Mouse (Mus musculus) A20 (cell line): ENCODE data around the gene Stk19.
"Not testable (repeated sequence)": the region's sequence is repeated elsewhere in the genome, so short reads cannot be mapped to it uniquely, and the experiment has no call there.

Experiments
- DNase-seq: peaks from one replicate; pipeline ENCODE4 v3.0.0-alpha.2; 2011; ENCODE audit warnings: low read depth, low spot score

Gene Stk19

DNA sequence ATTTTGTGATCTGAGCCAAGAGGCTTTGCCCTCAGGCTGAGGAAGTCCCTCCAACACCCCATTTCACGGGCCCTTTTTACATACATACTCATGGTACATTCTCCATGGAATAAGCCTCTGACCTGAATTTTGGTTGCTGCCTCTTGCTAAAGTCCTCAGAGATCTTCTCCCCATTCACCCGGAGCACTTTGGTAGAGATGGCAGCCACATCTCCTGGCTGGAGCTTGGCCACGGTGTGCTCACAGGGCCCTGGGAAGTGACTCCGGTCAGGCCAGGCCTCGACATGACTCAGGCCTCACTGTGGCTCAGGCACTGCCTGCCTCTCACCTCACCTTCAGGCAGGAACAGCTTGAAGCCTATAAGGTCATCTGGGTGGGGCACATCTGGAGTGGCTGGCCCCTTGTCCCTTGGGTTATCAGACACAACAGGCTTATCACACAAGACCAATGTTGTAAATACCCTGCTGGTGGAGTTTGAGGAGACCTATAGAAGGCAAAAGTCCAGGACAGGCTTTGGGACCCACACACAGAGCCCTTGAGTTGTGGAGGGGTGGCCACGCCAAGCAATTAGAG lies 4.1 kb upstream of the Stk19 start:
- DNase-seq = no peak

GRCm38 (mm10) chr17:34838785-34839184 lies 2.0 kb upstream of the Stk19 start:
- DNase-seq = no peak

DNA sequence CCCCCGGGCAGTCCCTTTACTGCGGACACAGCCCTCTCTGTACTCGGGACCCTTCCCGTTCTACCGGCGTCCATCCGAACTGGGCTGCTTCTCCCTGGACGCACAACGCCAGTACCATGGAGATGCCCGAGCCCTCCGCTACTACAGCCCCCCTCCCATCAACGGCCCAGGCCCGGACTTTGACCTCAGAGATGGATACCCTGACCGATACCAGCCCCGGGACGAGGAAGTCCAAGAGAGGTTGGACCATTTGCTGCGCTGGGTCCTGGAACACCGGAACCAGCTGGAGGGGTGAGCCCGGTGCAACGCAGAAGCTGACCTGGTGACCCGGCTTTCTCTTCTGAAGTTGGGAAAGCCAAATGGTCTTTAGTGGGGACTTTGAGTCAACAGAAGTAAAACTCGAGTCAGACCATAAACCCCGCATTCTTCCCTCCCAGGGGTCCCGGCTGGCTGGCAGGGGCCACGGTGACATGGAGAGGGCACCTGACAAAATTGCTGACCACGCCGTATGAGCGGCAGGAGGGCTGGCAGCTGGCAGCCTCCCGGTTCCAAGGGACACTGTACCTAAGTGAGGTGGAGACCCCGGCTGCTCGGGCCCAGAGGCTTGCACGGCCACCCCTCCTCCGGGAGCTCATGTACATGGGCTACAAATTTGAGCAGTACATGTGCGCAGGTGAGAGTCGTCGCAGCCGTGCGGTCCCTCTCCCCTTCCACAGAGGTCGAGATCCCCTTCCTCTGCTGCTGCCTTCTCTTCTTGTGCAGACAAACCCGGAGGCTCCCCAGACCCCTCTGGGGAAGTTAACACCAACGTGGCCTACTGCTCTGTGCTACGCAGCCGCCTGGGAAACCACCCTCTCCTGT lies 949 bp upstream of the Stk19 start:
- DNase-seq = no peak

GRCm38 (mm10) chr17:34836155-34836855 lies 440 bp downstream of the Stk19 start:
- no peak for DNase-seq

GRCm38 (mm10) chr17:34830776-34831175 lies 6.0 kb downstream of the Stk19 start:
- DNase-seq = not testable (repeated sequence)

- DNase-seq = no peak
Measured at GRCm38 (mm10) chr17:34814818-34815370, 21.9 kb downstream of the Stk19 start.

GRCm38 (mm10) chr17:34813747-34814146 lies 23.0 kb downstream of the Stk19 start:
- peak; percentile 55 for DNase-seq

DNA sequence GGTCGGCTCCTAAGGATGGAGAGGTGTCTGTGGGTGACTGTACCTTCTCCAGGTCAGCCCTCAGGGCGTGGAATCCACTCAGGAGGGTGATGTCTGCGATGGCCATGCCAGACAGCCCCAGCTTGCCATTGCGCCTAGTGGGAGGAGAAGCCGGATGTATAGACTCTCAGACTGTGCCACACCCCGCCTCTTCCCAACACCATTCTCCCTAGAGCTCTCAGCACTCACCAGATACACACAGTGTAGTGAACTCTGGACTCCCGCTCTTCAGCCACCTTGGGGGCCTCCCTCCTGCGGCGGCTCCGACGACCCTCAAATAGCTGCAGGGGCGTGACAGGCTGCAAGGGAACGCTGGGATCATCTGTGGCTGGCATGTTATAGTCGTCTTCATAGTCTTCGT lies 25.5 kb downstream of the Stk19 start:
- no peak for DNase-seq

DNA sequence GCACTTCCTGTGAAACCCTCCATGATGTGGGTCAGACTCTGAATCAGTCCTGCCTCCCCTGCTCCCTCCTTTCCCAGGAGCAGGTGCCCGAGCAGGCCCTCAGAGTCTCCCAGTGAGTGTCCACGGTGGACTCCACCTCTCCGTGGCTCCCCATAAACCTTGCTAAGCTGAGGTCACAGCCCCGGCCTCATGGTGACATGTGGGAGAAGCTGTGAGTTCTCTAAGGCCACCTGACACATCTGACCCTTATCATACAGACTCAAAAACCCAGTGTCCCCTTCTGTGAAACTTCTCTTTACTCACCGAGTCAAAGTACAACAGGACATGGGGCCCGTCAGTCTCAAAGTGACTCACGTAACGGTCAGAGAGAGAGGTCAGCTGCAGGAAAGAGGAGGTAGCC lies 25.9 kb downstream of the Stk19 start:
- DNase-seq = not testable (repeated sequence)

- DNase-seq = not testable (repeated sequence)
Measured at GRCm38 (mm10) chr17:34810411-34810810, 26.3 kb downstream of the Stk19 start.

DNA sequence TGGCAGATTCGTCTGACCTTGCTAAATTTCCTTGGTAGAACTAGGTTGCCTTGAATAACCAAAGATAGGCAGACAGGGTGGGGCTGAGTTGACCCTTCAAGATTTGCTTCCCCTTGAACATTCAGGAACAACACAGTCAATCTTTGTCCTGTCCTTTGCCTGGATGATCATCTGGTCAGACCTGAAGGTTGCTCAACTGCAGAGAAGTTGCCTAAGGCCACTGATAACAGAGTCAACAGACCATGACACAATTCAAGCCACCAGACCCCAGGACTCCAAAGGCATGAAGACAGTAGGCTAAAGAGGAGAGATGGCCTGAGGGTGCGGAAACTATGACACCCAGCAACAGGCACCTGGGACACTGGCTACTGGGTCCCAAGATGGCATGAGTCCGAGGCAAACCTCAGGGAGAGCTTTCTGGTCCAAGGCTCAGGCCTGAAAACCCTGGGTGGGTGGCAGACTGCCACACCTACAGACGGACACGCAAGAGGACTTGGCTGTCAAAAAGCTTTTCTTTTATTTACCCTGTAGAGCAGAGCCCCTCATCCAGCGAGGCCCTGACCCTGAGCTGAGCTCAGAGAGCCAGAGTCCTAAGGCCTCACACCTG lies 28.0 kb downstream of the Stk19 start:
- DNase-seq = no peak

DNA sequence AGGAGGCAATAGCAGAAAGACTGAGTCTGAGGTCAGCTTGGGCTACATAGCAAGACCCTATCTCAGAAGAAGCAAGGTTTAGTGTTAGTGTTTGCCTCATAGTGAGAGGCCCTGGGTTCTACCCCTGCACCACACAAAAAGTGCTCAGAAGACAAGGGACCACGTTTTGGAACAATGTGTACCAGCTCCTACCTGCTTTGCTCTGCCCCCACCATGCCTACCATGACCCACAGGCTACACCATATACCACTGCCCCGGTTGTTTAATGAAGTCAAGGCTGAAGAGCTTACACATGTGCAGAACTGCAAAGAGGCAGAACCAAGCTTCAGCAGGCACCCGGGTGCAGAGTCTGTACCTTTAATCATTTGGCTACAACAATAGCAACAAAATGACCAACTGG lies 29.6 kb downstream of the Stk19 start:
- DNase-seq = no peak

GRCm38 (mm10) chr17:34804871-34805562 lies 31.7 kb downstream of the Stk19 start:
- DNase-seq = peak; percentile 29

GRCm38 (mm10) chr17:34804301-34804700 lies 32.4 kb downstream of the Stk19 start, which contains the start of gene Cyp21a1:
Gene Cyp21a1, minus strand, starts transcription at chr17:34804561.
- DNase-seq = not testable (repeated sequence)

DNA sequence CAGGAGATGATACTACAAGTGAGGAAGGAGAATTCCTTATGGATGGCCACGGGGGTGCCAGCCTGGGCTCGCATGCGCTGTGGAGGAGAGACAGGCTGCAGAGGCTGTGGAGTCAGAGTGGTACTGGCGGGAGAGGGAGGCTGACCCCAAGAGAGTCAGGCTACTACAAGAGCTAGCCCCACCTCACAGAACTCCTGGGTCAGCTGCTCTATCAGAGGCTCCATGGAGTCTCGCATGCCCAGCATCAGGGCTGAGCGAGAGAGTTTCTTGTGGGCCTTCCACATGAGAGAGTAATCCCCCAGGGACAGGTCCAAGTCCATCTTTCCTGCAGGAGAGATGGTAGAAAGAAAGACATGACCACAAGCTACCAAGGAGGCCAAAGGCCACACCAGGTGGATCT lies 33.4 kb downstream of the Stk19 start:
- not testable (repeated sequence) for DNase-seq

DNA sequence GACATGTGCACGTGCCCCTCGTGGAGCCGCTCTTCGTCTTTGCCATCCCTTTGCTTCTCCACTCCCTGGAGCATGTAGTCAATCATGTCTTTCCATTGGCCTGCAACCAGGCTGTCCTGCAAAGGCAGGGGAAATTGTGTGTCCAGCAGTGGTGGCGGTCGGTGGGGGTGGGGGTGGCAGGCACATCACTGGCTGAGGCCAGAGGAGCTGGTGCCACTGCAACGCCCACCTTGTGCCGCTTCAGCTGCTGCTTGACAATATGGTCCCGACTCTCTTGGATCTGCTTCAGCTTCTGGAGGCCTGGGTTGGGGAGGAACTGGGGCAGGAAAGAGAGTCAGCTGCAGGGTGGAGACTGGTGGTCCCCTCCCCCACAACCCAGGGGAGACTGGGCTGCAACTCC lies 34.0 kb downstream of the Stk19 start:
- DNase-seq = not testable (repeated sequence)

GRCm38 (mm10) chr17:34800781-34801305 lies 35.9 kb downstream of the Stk19 start:
- DNase-seq = not testable (repeated sequence)

DNA sequence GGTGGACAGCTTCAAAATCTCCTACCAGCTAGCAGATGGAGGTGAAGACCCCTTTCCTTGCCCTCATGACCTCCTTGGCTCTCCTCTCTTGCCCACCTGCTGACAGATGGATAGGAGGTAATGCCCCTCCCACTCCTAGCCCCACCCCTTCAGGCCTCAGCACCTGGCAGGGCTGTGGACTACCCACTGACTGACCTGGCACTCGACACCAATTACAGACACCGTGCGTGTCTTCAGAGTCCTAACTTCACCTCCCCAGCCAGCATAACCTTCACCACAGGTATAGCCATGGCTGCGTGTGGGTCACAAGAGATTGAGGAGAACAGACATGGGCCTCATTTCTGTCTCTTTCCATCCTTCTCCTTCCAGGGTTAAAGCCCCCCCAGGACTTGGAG lies 37.2 kb downstream of the Stk19 start:
- DNase-seq = no peak

- no peak for DNase-seq
Measured at GRCm38 (mm10) chr17:34798866-34799530, 37.7 kb downstream of the Stk19 start.

DNA sequence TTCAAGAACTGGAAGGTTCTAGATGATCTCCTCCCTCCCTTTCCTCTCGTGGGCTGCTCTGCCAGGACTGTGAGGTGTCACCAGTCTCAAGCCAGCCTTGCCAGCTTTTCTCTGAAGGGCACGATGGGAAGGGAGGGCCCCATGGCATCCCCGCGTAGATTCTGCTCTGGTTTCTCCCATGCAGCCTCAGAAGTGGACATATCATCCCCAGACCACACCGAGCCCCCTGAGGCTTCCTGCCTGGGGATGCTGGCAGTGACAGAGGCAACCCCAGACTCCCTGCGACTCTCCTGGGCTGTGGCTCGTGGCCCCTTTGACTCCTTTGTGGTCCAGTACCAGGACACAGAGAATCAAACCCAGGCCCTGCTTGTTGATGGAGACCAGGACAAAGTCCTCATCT lies 38.7 kb downstream of the Stk19 start:
- not testable (repeated sequence) for DNase-seq
